Mouse (Mus musculus) hindbrain, embryonic 12.5 days (tissue): ENCODE measurements around the gene BC004004. TPM values are rescaled to one million over a fixed set of nuclear protein-coding genes. Genes with fewer than 3 reads are reported as not detected.

ENCODE experiments used
- polyA plus RNA-seq: library from polyadenylated mRNA; unstranded; fragments of >200 nt; fragmentation: Nextera tagmentation; extraction: Ambion mirVana; gene quantifications from 2 replicates; pipeline ENCODE4 v1.2.1, GENCODE M21; 2016

The BC004004 gene
- polyA plus RNA-seq, 1 experiment from 2014 or later: 72.5 TPM

Other genes with a start within 250 kb of the BC004004 start
- gene Srsf3, start 236.2 kb upstream of the BC004004 start, polyA plus RNA-seq: 662 and 667 TPM in 2 replicates
- 39.0 and 43.6 TPM in 2 replicates for gene Cdkn1a, start 177.8 kb upstream of the BC004004 start, polyA plus RNA-seq
- gene Rab44, start 154.6 kb upstream of the BC004004 start, polyA plus RNA-seq: 0.34 and 1.1 TPM in 2 replicates
- gene Cpne5, start 30.6 kb upstream of the BC004004 start, polyA plus RNA-seq: 6.0 and 6.1 TPM in 2 replicates
- gene Ppil1, start 4.6 kb upstream of the BC004004 start, polyA plus RNA-seq: 102 and 105 TPM in 2 replicates
- gene Pi16, start 48.9 kb downstream of the BC004004 start, polyA plus RNA-seq: 0.97 and 1.2 TPM in 2 replicates
- gene Mtch1, start 79.1 kb downstream of the BC004004 start, polyA plus RNA-seq: 438 and 466 TPM in 2 replicates
- gene Fgd2, start 92.1 kb downstream of the BC004004 start, polyA plus RNA-seq: 4.3 and 7.0 TPM in 2 replicates
- gene Pim1, start 222.0 kb downstream of the BC004004 start, polyA plus RNA-seq: 17.8 and 19.2 TPM in 2 replicates